Mouse (Mus musculus) ES-Bruce4 (cell line): ENCODE measurements around the gene Arfgap1.

Experiments
- CTCF ChIP-seq: IDR thresholded peaks from one replicate; pipeline ENCODE4 v1.8.1; 2011; ENCODE audit warnings: low read depth, low read length
- EP300 ChIP-seq: IDR thresholded peaks from 2 replicates; pipeline ENCODE4 v1.6.1; 2011; ENCODE audit warnings: low read depth, low read length; ENCODE audit not compliant: insufficient read depth
- POLR2A ChIP-seq: IDR thresholded peaks from one replicate; pipeline ENCODE4 v1.8.1; 2011; ENCODE audit warnings: low read length; ENCODE audit not compliant: insufficient read depth

DNA sequence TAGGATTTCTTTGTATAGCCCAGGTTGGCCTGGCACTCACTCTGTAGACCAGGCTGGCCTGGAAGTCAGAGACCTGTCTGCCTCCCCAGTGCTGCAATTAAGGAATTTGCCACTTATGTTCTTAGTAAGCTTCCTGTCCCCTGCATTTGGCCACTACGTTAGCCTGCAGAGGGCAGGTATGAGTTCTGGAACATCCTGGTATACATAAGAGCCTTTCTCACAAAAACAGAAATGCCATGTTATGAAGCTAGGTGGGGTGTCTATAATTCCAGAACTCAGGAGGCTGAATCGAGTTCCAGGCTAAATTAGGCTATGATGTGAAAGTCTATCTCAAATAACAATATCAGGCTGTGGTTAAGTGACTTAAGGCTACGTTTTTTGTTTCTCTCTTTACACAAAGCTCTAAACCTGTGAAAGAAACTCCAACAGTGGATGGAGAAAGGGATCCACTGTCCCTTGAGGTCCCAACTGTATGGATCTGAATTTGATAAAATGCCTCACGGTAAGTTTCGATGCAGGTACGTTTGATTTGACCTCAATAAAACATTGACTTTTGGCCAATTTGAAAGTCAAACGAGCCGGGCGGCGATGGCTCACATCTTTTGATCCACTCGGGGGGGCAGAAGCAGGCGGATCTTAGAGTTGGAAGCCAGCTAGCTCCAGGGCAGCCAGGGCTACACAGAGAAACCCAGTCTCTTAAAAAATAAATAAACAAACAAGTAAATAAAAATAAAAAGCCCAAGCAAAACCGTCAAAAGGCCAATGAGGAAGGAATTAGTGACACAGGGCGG is 738 bp upstream of the Arfgap1 start:
- TF ChIP-seq CTCF (no peak), EP300 (no peak), POLR2A (no peak)
